Mouse (Mus musculus): ENCODE measurements at regions not wholly inside any gene's neighbourhood (a gene's known extent, or its start where the extent isn't known, plus 50 kb on each side); places are given as distances from the start of the nearest gene placed in this dataset.

- TF ChIP-seq CTCF (IDR thresholded peaks at IDR 0.05): no peak
- TF ChIP-seq POLR2A (IDR thresholded peaks at IDR 0.05; ENCODE audit: insufficient read depth, low read depth, low read length): no peak
- no peak for TF ChIP-seq EP300 (IDR thresholded peaks at IDR 0.05; ENCODE audit: insufficient read depth, low read depth, low read length)
Observed at GRCm38 (mm10) chrX:99556876-99557354, 85.8 kb upstream of the Pja1 start.

Data from heart, adult 2 months (tissue).